Comparison of ENCODE assay signal across 9 mouse cellular contexts in genomic region chr13:35503362-35503821, GRCm38 (mm10).
A peak's percentile ranks its signal among the peaks of the same experiment; 100 is the strongest.
DNase-seq lines count a peak whose midpoint lies in the region; ATAC-seq and TF ChIP-seq lines count a peak whose summit lies in the region.
"Had no signal": no experiment of that assay in that cellular context is flagged by ENCODE, and none has a peak within 500 bp of the region (broad histone marks: within the 10 kb centered on the region; RNA-seq: fewer than 3 reads in every experiment).

No protein-coding gene starts in this region.

- no peak overlapping the region for H3K4me3 ChIP-seq in heart, adult 2 months
- no peak overlapping the region for H3K4me3 ChIP-seq in heart, embryonic 12.5 days
- no peak overlapping the region for H3K4me3 ChIP-seq in lung, postnatal 0 days (ENCODE audit: low read depth, low read length)
- H3K4me3 ChIP-seq: embryonic facial prominence, embryonic 13.5 days had no signal

- peaks cover 2% of the 10 kb centered on the region for H3K4me1 ChIP-seq in heart, adult 2 months (ENCODE audit: control insufficient read depth, insufficient read depth, low read length)
- no peaks in the 10 kb centered on the region for H3K4me1 ChIP-seq in heart, embryonic 12.5 days (replicated peaks)
- H3K4me1 ChIP-seq in lung, postnatal 0 days (ENCODE audit: insufficient read depth, low read depth, low read length) = no peaks in the 10 kb centered on the region

- no peak overlapping the region for H3K4me2 ChIP-seq in heart, embryonic 12.5 days
- H3K4me2 ChIP-seq in lung, postnatal 0 days (replicated peaks; ENCODE audit: low read depth, low read length) = no peak overlapping the region
- H3K4me2 ChIP-seq: embryonic facial prominence, embryonic 13.5 days had no signal

- no peaks in the 10 kb centered on the region for H3K79me2 ChIP-seq in heart, adult 2 months (replicated peaks; ENCODE audit: control insufficient read depth, insufficient read depth, low read length)

- TF ChIP-seq CTCF in heart, adult 2 months (IDR thresholded peaks at IDR 0.05) = no peak
- TF ChIP-seq CTCF in lung, postnatal 0 days (IDR thresholded peaks at IDR 0.05) = no peak

- no peak for ATAC-seq in heart, embryonic 12.5 days (ENCODE audit: insufficient number of reproducible peaks, low FRiP score)
- ATAC-seq in lung, postnatal 0 days = peak; percentile 21

- 64% methylated on average over 17 of the region's 17 CpGs for WGBS in heart, adult 2 months
- 73% methylated on average over 17 of the region's 17 CpGs for WGBS in heart, embryonic 12.5 days
- 53% methylated on average over 17 of the region's 17 CpGs for WGBS in lung, postnatal 0 days

- H3K36me3 ChIP-seq in heart, adult 2 months (ENCODE audit: control insufficient read depth, insufficient read depth, low read length) = no peaks in the 10 kb centered on the region
- no peaks in the 10 kb centered on the region for H3K36me3 ChIP-seq in heart, embryonic 12.5 days
- no peaks in the 10 kb centered on the region for H3K36me3 ChIP-seq in lung, postnatal 0 days (ENCODE audit: insufficient read depth, low read length)
- H3K36me3 ChIP-seq: embryonic facial prominence, embryonic 13.5 days had no signal

- no peaks in the 10 kb centered on the region for H3K27me3 ChIP-seq in heart, adult 2 months (ENCODE audit: control insufficient read depth, insufficient read depth, low read length)
- no peaks in the 10 kb centered on the region for H3K27me3 ChIP-seq in heart, embryonic 12.5 days (replicated peaks)
- no peaks in the 10 kb centered on the region for H3K27me3 ChIP-seq in lung, postnatal 0 days (replicated peaks; ENCODE audit: insufficient read depth, low read length)
- H3K27me3 ChIP-seq: embryonic facial prominence, embryonic 13.5 days had no signal

- TF ChIP-seq EP300 in heart, adult 2 months (IDR thresholded peaks at IDR 0.05; ENCODE audit: insufficient read depth, low read depth, low read length) = 0 out of 2 replicates have a peak, but pooled peaks have one; percentile 13
- no peak for TF ChIP-seq EP300 in lung, postnatal 0 days (IDR thresholded peaks at IDR 0.05)

- DNase-seq in heart, adult 2 months = peak; percentile 65 to 82
- peak; percentile 47 for DNase-seq in cerebellum, adult 9-11 months
- peak; percentile 39 to 59 for DNase-seq in gastrocnemius, postnatal 36 days
- peak; percentile 13 to 30 for DNase-seq in kidney, postnatal 4 days
- no peak for DNase-seq in lung, postnatal 0 days (ENCODE audit: low spot score)
- DNase-seq in spleen, postnatal 36 days (ENCODE audit: low spot score in 2 of 2) = no peak
- no peak for DNase-seq in thymus, postnatal 4 days

- H3K27ac ChIP-seq in heart, adult 2 months = no peak overlapping the region
- H3K27ac ChIP-seq in heart, embryonic 12.5 days (ENCODE audit: poor library complexity, severe bottlenecking) = no peak overlapping the region
- H3K27ac ChIP-seq in lung, postnatal 0 days (ENCODE audit: low read length) = no peak overlapping the region
- H3K27ac ChIP-seq: embryonic facial prominence, embryonic 13.5 days had no signal

- H3K9ac ChIP-seq in heart, adult 2 months (ENCODE audit: low read depth, low read length) = no peak overlapping the region
- no peak overlapping the region for H3K9ac ChIP-seq in heart, embryonic 12.5 days
- H3K9ac ChIP-seq in lung, postnatal 0 days (replicated peaks; ENCODE audit: low read depth) = no peak overlapping the region
- H3K9ac ChIP-seq: embryonic facial prominence, embryonic 13.5 days had no signal

- no peak for TF ChIP-seq POLR2A in heart, adult 2 months (IDR thresholded peaks at IDR 0.05; ENCODE audit: insufficient read depth, low read depth, low read length)

- H3K9me3 ChIP-seq in heart, embryonic 12.5 days (replicated peaks) = no peaks in the 10 kb centered on the region
- no peaks in the 10 kb centered on the region for H3K9me3 ChIP-seq in lung, postnatal 0 days (ENCODE audit: low read length)
- H3K9me3 ChIP-seq: embryonic facial prominence, embryonic 13.5 days had no signal

- intact Hi-C loops in heart, adult 2 months (cut with DNase I) = loop anchor here (10.0 kb wide), 1 partner anchor 119 kb away; no protein-coding TSS in a partner anchor
- intact Hi-C loops in gastrocnemius, postnatal 36 days (cut with DNase I) = no loop called here

Comparison
In these comparisons a context has a peak if more than half of its experiments do, and no peak if none do; other contexts are left out.
1. DNase-seq: peak in heart, adult 2 months (2 of 2), cerebellum, adult 9-11 months (single experiment), gastrocnemius, postnatal 36 days (2 of 2) and kidney, postnatal 4 days (2 of 2); none in lung, postnatal 0 days (single experiment), spleen, postnatal 36 days (0 of 2) and thymus, postnatal 4 days (single experiment).